Mouse (Mus musculus): ENCODE results near the gene Depdc1a. TPM values are rescaled to one million over a fixed set of nuclear protein-coding genes. Genes with fewer than 3 reads are reported as not detected.
"Not testable (repeated sequence)": the region's sequence is repeated elsewhere in the genome, so short reads cannot be mapped to it uniquely, and the experiment has no call there.

The Depdc1a gene
- 0.86 and 1.0 TPM in 2 replicates for total RNA-seq (2017)

- peak; percentile 100 for ATAC-seq (ENCODE audit: extremely low read depth, insufficient number of reproducible peaks, low FRiP score, poor library complexity, severe bottlenecking)
Measured at GRCm38 (mm10) chr3:159495243-159495801, at the start of gene Depdc1a. Gene Depdc1a, plus strand, starts transcription at chr3:159495433.

- ATAC-seq (ENCODE audit: extremely low read depth, insufficient number of reproducible peaks, low FRiP score, poor library complexity, severe bottlenecking): no peak
Measured at GRCm38 (mm10) chr3:159470059-159470458, 25.2 kb upstream of the Depdc1a start.

- no peak for ATAC-seq (ENCODE audit: extremely low read depth, insufficient number of reproducible peaks, low FRiP score, poor library complexity, severe bottlenecking)
Measured at GRCm38 (mm10) chr3:159475465-159475864, 19.8 kb upstream of the Depdc1a start.

- no peak for ATAC-seq (ENCODE audit: extremely low read depth, insufficient number of reproducible peaks, low FRiP score, poor library complexity, severe bottlenecking)
Measured at GRCm38 (mm10) chr3:159477250-159477962, 17.8 kb upstream of the Depdc1a start.

- ATAC-seq (ENCODE audit: extremely low read depth, insufficient number of reproducible peaks, low FRiP score, poor library complexity, severe bottlenecking): not testable (repeated sequence)
Measured at GRCm38 (mm10) chr3:159494709-159495108, 524 bp upstream of the Depdc1a start.

GRCm38 (mm10) chr3:159508899-159509298 lies 13.7 kb downstream of the Depdc1a start:
- ATAC-seq (ENCODE audit: extremely low read depth, insufficient number of reproducible peaks, low FRiP score, poor library complexity, severe bottlenecking): no peak

- no peak for ATAC-seq (ENCODE audit: extremely low read depth, insufficient number of reproducible peaks, low FRiP score, poor library complexity, severe bottlenecking)
Measured at GRCm38 (mm10) chr3:159528563-159528962, 33.3 kb downstream of the Depdc1a start.

- no peak for ATAC-seq (ENCODE audit: extremely low read depth, insufficient number of reproducible peaks, low FRiP score, poor library complexity, severe bottlenecking)
Measured at GRCm38 (mm10) chr3:159548303-159548702, 53.1 kb downstream of the Depdc1a start.

- ATAC-seq (ENCODE audit: extremely low read depth, insufficient number of reproducible peaks, low FRiP score, poor library complexity, severe bottlenecking): no peak
Measured at GRCm38 (mm10) chr3:159550224-159550623, 55.0 kb downstream of the Depdc1a start.

Other genes with a start within 250 kb of the Depdc1a start
- not detected in 2 replicates for gene Rpe65, start 103.7 kb downstream of the Depdc1a start, total RNA-seq (2017)

All from neutrophil, adult 5-6 weeks (primary cell).